Mouse (Mus musculus): Measurements from ENCODE around the gene Ckm. TPM values are rescaled to one million over a fixed set of nuclear protein-coding genes. Genes with fewer than 3 reads are reported as not detected.

The Ckm gene
- polyA plus RNA-seq, 1 experiment from 2014 or later = not detected

DNA sequence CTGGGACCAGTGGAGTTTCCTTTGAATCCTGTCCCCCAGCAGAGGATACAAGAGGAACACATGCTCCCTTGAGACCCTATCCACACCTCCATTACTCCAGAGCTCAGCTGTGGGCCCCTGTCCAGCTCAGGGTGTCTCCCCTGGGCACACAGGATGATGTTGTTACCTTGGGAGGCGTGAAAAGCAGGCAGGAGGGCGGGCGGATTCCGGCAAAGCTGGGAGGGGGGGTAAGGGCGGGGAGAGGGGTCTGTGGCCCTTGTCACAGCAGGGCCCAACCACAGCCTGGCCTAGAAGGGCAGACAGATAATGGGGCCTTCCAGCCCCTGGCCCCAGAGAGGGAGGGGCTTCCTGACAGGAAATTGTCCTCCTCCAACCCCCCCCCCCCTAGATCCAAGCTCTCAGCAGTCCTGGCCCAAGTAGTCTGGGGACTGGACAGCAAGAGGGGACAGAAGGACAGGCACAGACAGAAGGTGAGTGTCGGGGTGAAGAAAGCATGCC, 58.4 kb downstream of the Ckm start, which contains the start of gene Exoc3l2:
TSS of gene Exoc3l2 (plus strand) at position 448 of the 498 bp plus-strand sequence.
- WGBS = 30% methylated on average over 5 of the region's 6 CpGs
- no peaks in the 10 kb centered on the region; the same call in none of the 2 replicates for H3K27me3 ChIP-seq (replicated peaks; ENCODE audit: control insufficient read depth, insufficient read depth, low read length)
- H3K9ac ChIP-seq (ENCODE audit: low read length) = no peak within 1 kb of the TSS
- no peak within 1 kb of the TSS for H3K4me2 ChIP-seq (ENCODE audit: low read length)
- ATAC-seq (no peak), DNase-seq (ENCODE audit: low spot score) (no peak)
- no peak within 1 kb of the TSS for H3K4me3 ChIP-seq (ENCODE audit: low read depth, low read length)
- peaks cover 3% of the 10 kb centered on the region; the same call in 1 of the 2 replicates for H3K4me1 ChIP-seq (ENCODE audit: control insufficient read depth, insufficient read depth, low read length)
- no peaks in the 10 kb centered on the region for H3K9me3 ChIP-seq (replicated peaks; ENCODE audit: control insufficient read depth, low read length)
- no peak within 1 kb of the TSS for H3K27ac ChIP-seq (ENCODE audit: low read depth, low read length)
- no peaks in the 10 kb centered on the region for H3K36me3 ChIP-seq (ENCODE audit: control insufficient read depth, insufficient read depth, low read length)

DNA sequence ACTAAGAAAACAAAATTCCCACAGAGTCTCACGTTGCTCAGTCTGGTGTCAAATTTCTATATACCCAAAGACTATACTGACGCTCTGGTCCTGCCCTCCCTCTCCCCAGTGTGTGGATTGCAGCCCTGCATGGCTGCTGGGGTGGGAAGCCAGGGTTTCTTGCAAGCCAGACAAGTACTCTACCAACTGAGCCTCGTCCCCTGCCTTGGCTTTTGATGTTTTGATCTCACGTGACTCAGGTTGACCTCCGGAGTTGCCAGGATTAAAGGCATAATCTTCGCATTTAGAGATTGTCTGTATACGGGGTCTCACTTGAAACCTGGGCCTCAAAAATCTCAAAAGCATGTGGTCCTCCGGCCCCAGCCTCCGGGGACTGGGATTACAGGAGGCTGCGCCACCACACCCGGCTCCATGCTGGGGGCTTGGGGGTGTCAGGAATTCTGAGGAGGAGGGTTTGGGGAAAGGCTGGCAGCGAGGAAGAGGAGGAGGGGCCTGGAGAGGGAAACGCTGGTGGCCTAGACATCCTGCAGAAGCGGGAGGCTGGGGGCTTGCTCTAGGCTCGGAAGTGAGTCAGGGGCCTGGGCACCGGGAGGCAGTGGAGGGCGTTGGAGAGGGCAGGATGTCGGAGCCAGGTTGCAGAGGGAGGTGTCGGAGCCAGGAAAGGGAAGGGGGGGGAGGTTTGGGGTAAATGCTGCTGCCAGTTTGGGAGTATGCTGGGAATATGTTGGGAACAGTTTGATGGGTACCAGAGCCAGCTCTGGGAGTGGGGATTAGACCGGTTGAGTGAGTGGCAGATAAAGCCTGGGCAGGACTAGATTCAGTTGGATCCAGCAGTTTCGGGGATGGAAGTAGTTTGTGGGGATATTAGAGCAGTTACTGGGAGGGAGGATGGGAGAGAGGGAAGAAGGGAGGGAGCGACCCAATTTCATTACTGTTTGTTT, 60.1 kb downstream of the Ckm start:
- H3K27ac ChIP-seq (ENCODE audit: low read depth, low read length) = no peak overlapping the region
- H3K4me1 ChIP-seq (ENCODE audit: control insufficient read depth, insufficient read depth, low read length) = no peaks in the 10 kb centered on the region
- H3K9ac ChIP-seq (ENCODE audit: low read length) = no peak overlapping the region
- no peaks in the 10 kb centered on the region for H3K9me3 ChIP-seq (replicated peaks; ENCODE audit: control insufficient read depth, low read length)
- peaks cover 8% of the 10 kb centered on the region for H3K27me3 ChIP-seq (replicated peaks; ENCODE audit: control insufficient read depth, insufficient read depth, low read length)
- H3K4me3 ChIP-seq (ENCODE audit: low read depth, low read length) = no peak overlapping the region
- WGBS = 10% methylated on average over 22 of the region's 22 CpGs
- H3K36me3 ChIP-seq (ENCODE audit: control insufficient read depth, insufficient read depth, low read length) = no peaks in the 10 kb centered on the region
- no peak for DNase-seq (ENCODE audit: low spot score)
- H3K4me2 ChIP-seq (ENCODE audit: low read length) = no peak overlapping the region
- no peak for ATAC-seq

DNA sequence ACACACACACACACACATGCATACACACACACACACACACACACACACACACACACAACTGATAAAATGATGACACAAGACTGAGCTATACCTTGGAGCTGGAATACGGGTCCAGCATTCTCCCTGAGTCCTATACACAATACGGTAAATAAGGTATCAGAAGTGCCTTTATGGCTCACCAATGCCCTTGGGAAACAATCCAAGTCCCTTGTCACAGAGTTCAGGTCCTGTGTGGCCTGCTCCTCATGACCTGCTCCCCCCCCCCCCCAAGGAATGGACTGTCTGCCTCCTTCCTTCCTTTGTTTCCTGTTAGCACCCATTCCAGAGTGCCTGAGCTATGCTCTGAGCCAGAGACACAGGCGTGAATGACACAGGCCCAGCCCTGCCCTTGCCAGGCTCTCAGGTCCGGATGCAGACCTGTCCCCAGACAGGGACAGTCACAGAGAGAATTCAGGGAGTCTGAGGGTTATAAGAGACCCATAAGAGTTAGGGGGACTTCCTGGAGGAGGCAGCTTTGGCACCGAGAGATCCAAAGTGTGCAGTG, 62.1 kb downstream of the Ckm start:
- no peak overlapping the region for H3K4me3 ChIP-seq (ENCODE audit: low read depth, low read length)
- WGBS = 58% methylated on average over 5 of the region's 5 CpGs
- H3K9me3 ChIP-seq (replicated peaks; ENCODE audit: control insufficient read depth, low read length) = no peaks in the 10 kb centered on the region
- no peak overlapping the region for H3K4me2 ChIP-seq (ENCODE audit: low read length)
- H3K4me1 ChIP-seq (ENCODE audit: control insufficient read depth, insufficient read depth, low read length) = no peaks in the 10 kb centered on the region
- no peak for DNase-seq (ENCODE audit: low spot score)
- no peak for ATAC-seq
- H3K27me3 ChIP-seq (replicated peaks; ENCODE audit: control insufficient read depth, insufficient read depth, low read length) = peaks cover 24% of the 10 kb centered on the region
- no peaks in the 10 kb centered on the region for H3K36me3 ChIP-seq (ENCODE audit: control insufficient read depth, insufficient read depth, low read length)
- H3K27ac ChIP-seq (ENCODE audit: low read depth, low read length) = no peak overlapping the region
- no peak overlapping the region for H3K9ac ChIP-seq (ENCODE audit: low read length)

DNA sequence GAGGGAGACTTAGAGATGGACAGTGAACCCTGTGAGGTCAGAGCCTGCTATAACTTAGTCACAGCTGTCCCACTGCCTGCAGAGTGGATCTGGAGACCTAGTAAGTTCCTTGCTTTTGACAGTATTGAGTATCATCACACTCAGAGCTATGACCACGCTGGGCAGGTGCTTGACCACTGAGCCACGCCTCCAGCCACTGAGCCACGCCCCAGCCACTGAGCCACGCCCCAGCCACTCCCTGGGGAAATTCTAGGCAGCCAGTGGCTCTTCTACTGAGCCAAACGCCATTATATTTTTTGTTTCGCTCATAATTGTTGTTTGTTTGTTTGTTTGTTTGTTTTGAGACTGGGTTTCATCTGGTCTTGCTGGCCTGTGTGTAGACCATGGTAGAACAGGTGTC, 63.1 kb downstream of the Ckm start:
- no peak overlapping the region for H3K4me3 ChIP-seq (ENCODE audit: low read depth, low read length)
- H3K27ac ChIP-seq (ENCODE audit: low read depth, low read length) = no peak overlapping the region
- no peaks in the 10 kb centered on the region for H3K9me3 ChIP-seq (replicated peaks; ENCODE audit: control insufficient read depth, low read length)
- H3K9ac ChIP-seq (ENCODE audit: low read length) = no peak overlapping the region
- ATAC-seq (no peak), DNase-seq (ENCODE audit: low spot score) (no peak)
- peaks cover 33% of the 10 kb centered on the region for H3K27me3 ChIP-seq (replicated peaks; ENCODE audit: control insufficient read depth, insufficient read depth, low read length)
- 51% methylated on average over 6 of the region's 6 CpGs for WGBS
- no peak overlapping the region for H3K4me2 ChIP-seq (ENCODE audit: low read length)
- H3K36me3 ChIP-seq (ENCODE audit: control insufficient read depth, insufficient read depth, low read length) = no peaks in the 10 kb centered on the region
- H3K4me1 ChIP-seq (ENCODE audit: control insufficient read depth, insufficient read depth, low read length) = no peaks in the 10 kb centered on the region

DNA sequence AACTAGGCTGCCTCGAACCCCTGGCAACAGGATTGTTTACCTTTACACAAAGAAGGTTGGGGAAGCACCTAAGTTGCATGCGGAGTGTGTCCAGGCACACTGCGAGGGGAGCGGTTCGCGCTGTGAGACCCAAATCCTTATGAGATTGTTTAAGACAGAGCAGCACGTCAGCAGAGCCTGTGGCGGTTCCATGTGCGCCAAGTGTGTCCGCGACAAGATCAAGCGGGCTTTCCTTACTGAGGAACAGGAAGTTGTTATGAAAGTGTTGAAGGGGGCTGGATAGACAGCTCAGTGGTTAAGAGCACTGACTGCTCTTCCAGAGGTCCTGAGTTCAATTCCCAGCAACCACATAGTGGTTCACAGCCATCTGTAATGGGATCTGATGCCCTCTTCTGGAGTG, 63.7 kb downstream of the Ckm start:
- no peak for DNase-seq (ENCODE audit: low spot score)
- no peak overlapping the region for H3K4me3 ChIP-seq (ENCODE audit: low read depth, low read length)
- no peak overlapping the region for H3K4me2 ChIP-seq (ENCODE audit: low read length)
- H3K27me3 ChIP-seq (replicated peaks; ENCODE audit: control insufficient read depth, insufficient read depth, low read length) = peaks cover 40% of the 10 kb centered on the region
- no peak overlapping the region for H3K27ac ChIP-seq (ENCODE audit: low read depth, low read length)
- no peak for ATAC-seq
- H3K9me3 ChIP-seq (replicated peaks; ENCODE audit: control insufficient read depth, low read length) = no peaks in the 10 kb centered on the region
- H3K9ac ChIP-seq (ENCODE audit: low read length) = no peak overlapping the region
- no peaks in the 10 kb centered on the region for H3K4me1 ChIP-seq (ENCODE audit: control insufficient read depth, insufficient read depth, low read length)
- no peaks in the 10 kb centered on the region for H3K36me3 ChIP-seq (ENCODE audit: control insufficient read depth, insufficient read depth, low read length)
- WGBS = 71% methylated on average over 12 of the region's 12 CpGs

DNA sequence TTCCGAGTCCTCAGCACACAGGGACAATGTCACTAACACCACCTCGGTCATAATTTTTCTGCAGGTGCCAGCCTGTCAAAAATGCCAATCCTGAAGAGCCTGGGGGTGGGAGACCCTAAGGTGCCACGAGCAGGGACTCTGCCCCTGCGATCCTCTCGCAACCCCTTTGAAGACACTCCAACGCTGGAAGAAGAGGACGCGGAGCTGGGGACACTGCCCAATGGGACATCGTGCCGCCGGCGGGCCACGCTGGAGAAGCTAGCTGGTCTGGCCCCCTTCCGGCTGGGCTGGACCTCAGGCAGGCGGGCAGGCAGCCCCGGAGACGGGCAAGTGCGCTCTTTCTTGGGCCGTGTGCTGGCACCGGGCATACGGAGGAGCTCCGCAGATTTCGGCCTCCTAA, 64.8 kb downstream of the Ckm start:
- Histone ChIP-seq H3K4me3 (ENCODE audit: low read depth, low read length) (no peak overlapping the region), H3K27ac (ENCODE audit: low read depth, low read length) (no peak overlapping the region), H3K4me2 (ENCODE audit: low read length) (no peak overlapping the region), H3K4me1 (ENCODE audit: control insufficient read depth, insufficient read depth, low read length) (no peaks in the 10 kb centered on the region), H3K9ac (ENCODE audit: low read length) (no peak overlapping the region), H3K9me3 (replicated peaks; ENCODE audit: control insufficient read depth, low read length) (no peaks in the 10 kb centered on the region), H3K27me3 (replicated peaks; ENCODE audit: control insufficient read depth, insufficient read depth, low read length) (peaks cover 40% of the 10 kb centered on the region), H3K36me3 (ENCODE audit: control insufficient read depth, insufficient read depth, low read length) (no peaks in the 10 kb centered on the region)
- DNase-seq (ENCODE audit: low spot score) (no peak), ATAC-seq (no peak)
- WGBS = 22% methylated on average over 23 of the region's 23 CpGs

DNA sequence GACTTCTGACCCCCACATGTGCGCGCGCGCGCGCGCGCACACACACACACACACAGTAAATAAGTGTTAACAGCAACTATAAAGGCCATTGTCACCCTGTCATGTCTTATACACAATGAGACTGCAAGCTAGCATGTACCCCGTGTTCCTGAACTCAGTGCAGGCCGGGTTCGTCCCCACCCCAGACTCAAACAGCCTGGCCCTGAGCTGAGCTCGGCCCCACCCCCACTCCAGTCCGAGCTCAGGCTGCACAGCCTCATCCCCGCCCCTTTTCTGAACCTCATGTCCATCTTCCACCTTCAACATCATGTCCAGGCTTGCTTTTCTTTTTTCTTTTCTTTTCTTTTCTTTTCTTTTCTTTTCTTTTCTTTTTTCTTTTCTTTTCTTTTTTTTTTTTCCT, 65.7 kb downstream of the Ckm start:
- Histone ChIP-seq H3K4me2 (ENCODE audit: low read length) (no peak overlapping the region), H3K27ac (ENCODE audit: low read depth, low read length) (no peak overlapping the region), H3K4me3 (ENCODE audit: low read depth, low read length) (no peak overlapping the region), H3K9me3 (replicated peaks; ENCODE audit: control insufficient read depth, low read length) (no peaks in the 10 kb centered on the region), H3K27me3 (replicated peaks; ENCODE audit: control insufficient read depth, insufficient read depth, low read length) (peaks cover 44% of the 10 kb centered on the region), H3K9ac (ENCODE audit: low read length) (no peak overlapping the region), H3K36me3 (ENCODE audit: control insufficient read depth, insufficient read depth, low read length) (no peaks in the 10 kb centered on the region), H3K4me1 (ENCODE audit: control insufficient read depth, insufficient read depth, low read length) (no peaks in the 10 kb centered on the region)
- ATAC-seq = no peak
- WGBS = 7% methylated on average over 14 of the region's 14 CpGs
- no peak for DNase-seq (ENCODE audit: low spot score)

DNA sequence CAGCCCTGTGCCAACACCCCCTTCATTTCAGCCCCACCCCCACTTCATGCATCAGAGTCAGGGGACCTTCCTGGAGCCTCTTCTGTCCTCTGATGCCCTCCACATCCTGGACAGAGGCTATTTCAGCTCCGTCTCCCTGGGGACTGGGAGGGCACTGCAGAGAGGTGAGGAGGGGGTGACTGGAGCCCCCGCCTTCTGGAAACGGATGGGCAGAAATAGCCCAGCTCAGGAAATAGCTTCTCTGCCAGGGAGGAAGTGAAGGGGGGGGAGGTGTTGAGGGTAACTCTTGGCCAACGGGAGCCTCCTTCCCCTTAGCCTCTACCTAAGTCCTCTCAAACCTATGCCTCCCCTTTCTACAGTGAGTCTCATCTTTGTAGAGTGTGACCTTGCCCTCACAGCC, 67.8 kb downstream of the Ckm start:
- 52% methylated on average over 4 of the region's 4 CpGs for WGBS
- no peak for DNase-seq (ENCODE audit: low spot score)
- no peak overlapping the region for H3K4me2 ChIP-seq (ENCODE audit: low read length)
- no peak overlapping the region for H3K27ac ChIP-seq (ENCODE audit: low read depth, low read length)
- no peaks in the 10 kb centered on the region for H3K9me3 ChIP-seq (replicated peaks; ENCODE audit: control insufficient read depth, low read length)
- H3K27me3 ChIP-seq (replicated peaks; ENCODE audit: control insufficient read depth, insufficient read depth, low read length) = peaks cover 52% of the 10 kb centered on the region
- H3K4me1 ChIP-seq (ENCODE audit: control insufficient read depth, insufficient read depth, low read length) = no peaks in the 10 kb centered on the region
- no peak for ATAC-seq
- H3K36me3 ChIP-seq (ENCODE audit: control insufficient read depth, insufficient read depth, low read length) = no peaks in the 10 kb centered on the region
- H3K4me3 ChIP-seq (ENCODE audit: low read depth, low read length) = no peak overlapping the region
- H3K9ac ChIP-seq (ENCODE audit: low read length) = no peak overlapping the region
